Mouse (Mus musculus) cerebellum, postnatal 36 days (tissue): ENCODE data around the gene Slc22a14.
"Not testable (repeated sequence)": the region's sequence is repeated elsewhere in the genome, so short reads cannot be mapped to it uniquely, and the experiment has no call there.

Experiments
- DNase-seq, 2 experiments: peaks; one replicate each; pipeline ENCODE4 v3.0.0; 2021 to 2022; ENCODE audit warnings: mixed read lengths in 2 of 2

Gene Slc22a14

GRCm38 (mm10) chr9:119256161-119256560, 109.2 kb downstream of the Slc22a14 start:
- DNase-seq: no peak

GRCm38 (mm10) chr9:119255096-119255495, 110.3 kb downstream of the Slc22a14 start:
- no peak for DNase-seq

GRCm38 (mm10) chr9:119254187-119254586, 111.2 kb downstream of the Slc22a14 start:
- DNase-seq: no peak

DNA sequence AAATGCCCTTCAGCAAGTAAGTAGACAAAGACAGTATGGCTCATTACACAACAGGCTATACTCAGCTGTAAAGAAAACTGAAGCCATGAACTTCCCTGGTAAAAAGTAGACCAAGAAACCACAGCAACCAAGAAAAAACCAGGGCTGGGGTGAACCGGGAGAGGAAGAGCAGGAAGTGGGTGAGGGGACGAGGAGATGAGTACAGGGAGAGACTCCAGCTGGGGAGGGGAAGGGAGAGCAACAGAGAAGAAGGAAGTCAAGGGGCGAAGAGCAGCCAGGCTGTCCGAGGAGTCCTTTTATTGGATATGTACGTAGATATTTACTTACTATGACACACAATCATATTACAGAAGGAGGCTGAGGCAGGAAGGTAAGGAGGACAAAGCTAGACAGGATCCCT, 117.4 kb downstream of the Slc22a14 start:
- DNase-seq: no peak

GRCm38 (mm10) chr9:119246826-119247225, 118.5 kb downstream of the Slc22a14 start:
- DNase-seq: peak; percentile 27 to 33

GRCm38 (mm10) chr9:119243981-119244380, 121.4 kb downstream of the Slc22a14 start:
- no peak for DNase-seq

- no peak for DNase-seq
These were observed 124.0 kb downstream of the Slc22a14 start for GRCm38 (mm10) chr9:119241169-119241865.

DNA sequence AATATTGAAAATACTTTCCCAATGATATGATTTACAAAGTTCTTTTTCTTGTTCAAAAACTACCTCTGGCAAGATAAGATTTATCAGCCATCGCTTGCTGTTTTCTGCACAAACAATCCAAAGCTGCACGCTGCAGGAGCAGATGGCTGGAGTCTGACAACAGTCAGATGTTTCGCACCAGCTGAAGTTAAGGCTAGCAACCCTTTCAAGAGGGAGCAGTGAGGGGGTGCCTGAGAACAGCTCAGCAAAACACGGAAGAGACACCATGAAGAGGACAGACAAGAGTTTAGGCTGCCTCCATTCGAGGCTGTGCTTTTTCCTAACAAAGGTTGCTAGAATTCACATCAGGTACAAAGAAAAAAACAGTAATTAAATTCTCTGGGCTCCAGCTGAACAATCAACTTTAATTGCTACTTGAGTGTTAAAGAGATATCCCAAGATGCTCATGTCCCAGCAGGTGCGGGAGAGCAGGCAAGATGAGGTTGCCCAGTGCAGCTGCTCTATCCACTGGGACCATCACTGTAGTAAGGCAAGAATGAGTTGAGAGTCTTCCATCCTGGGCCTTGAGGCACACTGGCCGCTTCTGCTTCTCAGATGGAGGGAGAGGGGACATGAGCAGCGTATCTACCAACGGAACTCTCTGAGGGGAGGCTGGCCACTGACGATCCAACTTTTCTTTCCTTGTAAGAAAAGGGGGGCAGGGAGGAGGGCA, 124.9 kb downstream of the Slc22a14 start:
- DNase-seq: no peak

DNA sequence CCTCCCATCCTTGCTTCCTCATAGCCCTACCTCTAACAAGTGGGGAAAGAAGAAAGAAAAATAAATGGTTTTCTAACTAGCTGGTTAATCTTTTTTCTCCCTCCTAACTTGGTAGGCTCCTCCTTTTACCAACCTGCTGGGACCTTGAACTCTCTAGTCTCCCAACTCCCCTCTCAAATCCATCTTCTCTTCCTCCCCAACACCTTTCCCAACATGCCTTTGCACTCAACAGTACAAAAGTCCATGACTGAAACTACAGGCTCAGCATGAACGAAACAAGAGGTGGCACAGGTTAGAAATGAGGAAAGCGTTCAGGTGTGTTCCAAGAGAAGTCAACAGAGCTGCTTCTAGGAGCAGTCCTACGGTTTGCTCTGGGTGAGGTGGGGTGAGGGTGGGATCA, 126.1 kb downstream of the Slc22a14 start:
- no peak for DNase-seq

DNA sequence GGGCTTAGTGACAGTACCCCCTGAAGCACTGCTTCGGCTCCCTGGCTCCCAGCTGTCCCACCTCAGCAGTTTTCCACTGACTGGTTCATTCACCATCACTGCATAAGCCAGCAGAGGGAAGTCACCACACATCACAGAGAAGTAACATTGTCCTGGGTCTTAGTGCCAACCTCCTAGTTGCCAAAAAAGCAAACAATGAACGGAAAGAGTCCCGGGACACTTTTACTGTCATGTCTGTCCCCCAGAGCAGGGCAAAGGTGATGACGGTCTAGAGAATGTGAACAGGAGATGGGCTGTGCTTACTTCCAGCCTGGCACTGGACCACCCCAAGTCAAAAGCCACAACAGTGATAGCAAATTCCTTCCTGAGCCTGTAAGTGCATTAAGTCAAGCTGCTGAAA, 126.6 kb downstream of the Slc22a14 start:
- DNase-seq: no peak

GRCm38 (mm10) chr9:119231552-119231951, 133.8 kb downstream of the Slc22a14 start:
- no peak for DNase-seq

DNA sequence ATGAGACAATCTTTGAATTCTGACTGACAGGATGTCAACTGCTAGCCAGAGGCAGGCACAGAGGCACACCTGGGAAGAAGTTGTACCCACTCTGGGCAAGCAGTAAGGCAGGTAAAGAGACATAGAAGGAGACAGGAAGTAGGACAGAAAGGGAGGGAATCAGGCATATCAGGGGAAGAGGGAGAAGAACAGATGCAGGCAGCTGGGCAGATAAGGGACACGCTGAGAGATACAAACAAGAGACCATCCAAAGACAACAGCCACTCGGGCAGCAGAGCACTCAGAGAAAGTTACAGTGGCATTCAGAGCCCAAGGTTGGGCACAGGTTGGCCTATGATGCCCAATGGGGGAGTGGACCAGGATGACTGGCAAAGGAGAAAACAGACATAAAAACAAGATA, 134.5 kb downstream of the Slc22a14 start:
- no peak for DNase-seq

DNA sequence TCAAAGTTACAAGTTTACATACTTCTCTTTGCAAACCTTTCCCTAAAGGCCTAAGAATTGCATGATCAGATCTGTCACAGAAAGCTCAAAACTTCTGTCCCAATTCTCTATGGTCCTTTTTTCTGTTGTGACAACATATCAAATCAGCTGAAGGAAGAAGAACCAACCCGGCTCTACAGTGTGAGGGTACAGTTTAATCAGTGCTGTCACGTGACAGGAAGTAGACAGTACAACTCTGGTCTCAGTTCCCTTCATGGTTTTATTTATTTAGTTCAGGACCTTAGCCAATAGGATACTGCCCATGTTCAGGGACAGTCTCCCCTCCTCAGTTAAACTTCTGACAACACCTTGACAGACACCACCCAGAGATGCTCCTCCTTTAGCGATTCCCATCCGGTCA, 145.1 kb downstream of the Slc22a14 start:
- no peak for DNase-seq

DNA sequence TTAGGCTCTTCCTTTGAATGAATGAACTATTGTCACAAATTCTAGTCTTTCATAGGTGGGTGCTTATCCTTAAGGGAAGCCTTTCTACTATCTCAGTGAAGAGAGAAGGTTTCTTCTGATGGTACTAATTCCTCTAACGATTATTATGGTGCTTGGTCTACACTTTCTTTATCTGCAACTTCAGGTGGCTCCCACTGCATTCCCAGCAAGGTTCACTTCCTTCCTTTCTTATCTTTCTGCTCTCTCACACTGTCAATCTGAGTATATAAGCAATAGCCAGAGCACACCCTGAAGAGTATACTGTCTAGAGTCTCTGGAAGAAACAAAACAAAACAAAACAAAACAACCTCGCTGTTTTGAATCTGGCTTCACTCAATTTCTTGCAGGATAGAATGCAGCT, 145.7 kb downstream of the Slc22a14 start:
- no peak for DNase-seq

DNA sequence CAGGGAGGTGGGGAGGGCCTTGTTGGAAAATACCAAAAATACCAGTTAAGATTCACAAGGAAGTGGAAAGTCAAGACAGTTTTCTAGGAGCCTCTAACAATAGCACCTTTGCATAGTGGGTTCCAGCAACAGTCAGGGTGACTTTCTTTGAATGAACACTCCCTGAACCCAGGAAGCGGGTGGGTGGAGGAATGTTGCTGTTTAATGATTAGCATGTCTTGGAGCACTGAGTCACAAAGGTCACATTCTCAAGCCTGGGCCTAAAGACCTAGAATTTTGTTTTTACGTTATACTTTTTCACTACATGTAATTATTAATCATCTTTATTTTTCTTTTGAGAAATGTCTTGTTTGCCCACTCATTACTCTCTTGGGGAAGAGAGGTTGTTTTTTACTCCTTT, 150.0 kb downstream of the Slc22a14 start:
- not testable (repeated sequence) for DNase-seq

- no peak for DNase-seq
These were observed 150.8 kb downstream of the Slc22a14 start for GRCm38 (mm10) chr9:119214601-119215000.

DNA sequence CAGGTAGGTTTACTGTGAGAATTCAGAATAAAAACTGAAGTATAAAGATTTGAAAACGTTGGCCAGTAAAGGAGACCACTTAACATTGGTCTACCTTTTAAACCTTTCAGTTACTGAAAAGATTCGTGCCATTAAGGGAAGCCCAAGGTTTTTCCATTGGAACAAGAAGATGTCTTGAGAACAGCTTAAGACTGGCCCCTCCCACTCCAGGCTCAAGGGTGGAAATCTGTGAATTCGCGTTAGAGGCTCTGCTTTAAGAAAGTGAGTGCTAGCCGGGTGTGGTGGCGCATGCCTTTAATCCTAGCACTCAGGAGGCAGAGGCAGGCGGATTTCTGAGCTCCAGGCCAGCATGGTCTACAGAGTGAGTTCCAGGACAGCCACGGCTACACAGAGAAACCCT, 152.4 kb downstream of the Slc22a14 start:
- DNase-seq: no peak

GRCm38 (mm10) chr9:119208998-119209397, 156.4 kb downstream of the Slc22a14 start, which contains the start of gene Slc22a13:
Gene Slc22a13 (minus strand): TSS chr9:119209098.
- DNase-seq: no peak

GRCm38 (mm10) chr9:119207113-119207512, 158.2 kb downstream of the Slc22a14 start:
- no peak for DNase-seq

GRCm38 (mm10) chr9:119206666-119207065, 158.7 kb downstream of the Slc22a14 start:
- no peak for DNase-seq

DNA sequence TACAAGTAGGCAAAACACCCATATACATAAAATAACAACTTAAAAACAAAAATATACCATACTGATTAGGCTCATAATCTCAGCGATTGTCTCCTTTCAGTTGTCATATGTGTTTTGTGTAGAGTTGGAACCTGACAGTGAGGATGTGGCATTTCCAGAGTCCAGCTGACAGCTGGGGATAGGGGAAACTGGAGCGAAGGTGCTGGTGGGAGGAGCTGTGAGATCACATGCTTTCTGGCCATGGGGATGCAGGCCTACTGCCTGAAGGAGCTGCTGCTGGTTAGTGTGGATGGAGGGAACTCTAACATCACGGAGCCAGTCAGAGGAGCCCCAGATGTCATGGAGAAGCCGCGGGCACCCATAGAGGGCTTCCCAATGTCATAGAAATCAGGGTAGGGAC, 159.6 kb downstream of the Slc22a14 start:
- DNase-seq: no peak

DNA sequence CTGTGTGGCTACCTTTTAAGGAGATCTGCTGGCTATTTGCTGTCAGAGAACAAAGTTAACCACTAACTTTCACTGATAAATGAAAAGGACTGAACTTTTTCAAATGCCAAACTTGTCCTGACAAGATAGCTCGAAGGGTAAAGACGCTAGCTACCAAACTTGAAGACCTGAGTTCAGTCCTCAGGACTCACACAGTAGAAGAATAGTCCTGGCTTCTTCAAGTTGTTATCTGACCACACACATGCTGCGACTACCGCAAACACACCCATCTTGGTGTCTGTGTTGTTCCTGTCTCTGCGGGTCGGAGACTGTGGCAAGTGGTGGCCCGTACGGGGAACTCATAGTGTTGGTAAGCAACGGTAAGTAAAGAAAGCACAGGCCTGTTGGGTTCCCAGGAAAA, 161.7 kb downstream of the Slc22a14 start:
- DNase-seq: no peak

DNA sequence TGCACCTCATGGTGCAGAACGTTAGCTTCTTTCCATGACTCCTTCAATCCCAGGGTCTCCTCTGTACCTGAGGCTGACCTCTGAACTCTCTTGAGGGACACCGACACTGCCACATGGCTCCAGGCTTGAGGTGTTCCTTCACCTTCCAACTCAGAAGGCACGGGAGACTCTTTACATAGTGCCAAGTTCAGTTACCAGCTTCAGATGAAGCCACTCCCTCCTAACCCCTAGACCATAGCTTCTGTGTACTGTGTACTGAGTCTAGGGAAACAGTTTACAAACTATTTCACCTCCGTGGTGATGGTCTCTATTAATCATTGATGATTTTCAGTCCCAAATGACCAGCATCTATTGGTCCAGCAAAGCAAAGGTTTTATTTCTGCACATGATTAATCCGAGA, 163.7 kb downstream of the Slc22a14 start:
- DNase-seq: no peak

- DNase-seq: no peak
These were observed 166.0 kb downstream of the Slc22a14 start for GRCm38 (mm10) chr9:119199151-119199861.
